Mouse (Mus musculus) spleen, adult 2 months (tissue): ENCODE measurements around the gene Fam124a. TPM values are rescaled to one million over a fixed set of nuclear protein-coding genes. Genes with fewer than 3 reads are reported as not detected.
A peak's percentile ranks its signal among the peaks of the same experiment; 100 is the strongest.

Source experiments
- DNase-seq, 2 experiments: peaks; one replicate each; pipeline versions ENCODE4 v3.0.0 to v3.0.0-alpha.2; 2012 to 2021; ENCODE audit warnings: low spot score in 2 of 2, low read depth in 1 of 2
- H3K27ac ChIP-seq: fragments of 200-500 bp; 2 replicates; pipeline ENCODE4 v1.5.1; 2012; ENCODE audit warnings: low read length, inconsistent platforms; ENCODE audit not compliant: insufficient read depth
- H3K27me3 ChIP-seq: fragments of 200-500 bp; 2 replicates; pipeline ENCODE4 v1.6.1; 2012; ENCODE audit warnings: mild to moderate bottlenecking, moderate library complexity, low read length, inconsistent platforms; ENCODE audit not compliant: control insufficient read depth, insufficient read depth
- H3K36me3 ChIP-seq: fragments of 200-500 bp; 2 replicates; pipeline ENCODE4 v1.6.1; 2012; ENCODE audit warnings: mild to moderate bottlenecking, low read length, inconsistent platforms; ENCODE audit not compliant: control insufficient read depth, insufficient read depth
- H3K4me1 ChIP-seq: fragments of 200-500 bp; 2 replicates; pipeline ENCODE4 v1.6.1; 2011; ENCODE audit warnings: inconsistent platforms; ENCODE audit not compliant: control insufficient read depth, insufficient read depth, insufficient read length
- H3K4me3 ChIP-seq: fragments of 200-500 bp; 2 replicates; pipeline ENCODE4 v1.5.1; 2011; ENCODE audit warnings: mild to moderate bottlenecking, inconsistent platforms; ENCODE audit not compliant: insufficient read depth, insufficient read length; ENCODE audit errors: extremely low read depth
- CTCF ChIP-seq: fragments of 200-500 bp; IDR thresholded peaks from 2 replicates; pipeline ENCODE4 v1.5.1; 2011; ENCODE audit warnings: mild to moderate bottlenecking, inconsistent platforms; ENCODE audit not compliant: insufficient read depth, insufficient read length, insufficient replicate concordance; ENCODE audit errors: extremely low read depth
- POLR2A ChIP-seq: fragments of 200-500 bp; IDR thresholded peaks from 2 replicates; pipeline ENCODE4 v1.6.1; 2011; ENCODE audit warnings: low read depth, low read length, inconsistent platforms
- WGBS: fragments of 180-500 bp; shearing (Covaris S2); methylation state at CpG from one replicate; pipeline ENCODE4 v1.1.7; 2018; 5-methylcytosine and 5-hydroxymethylcytosine counted together
- polyA plus RNA-seq: library from polyadenylated mRNA; depleted of rRNA; stranded (reverse); fragments of >200 nt; gene quantifications from 2 replicates; pipeline ENCODE4 v1.2.3, GENCODE M21; 2012; rRNA removed

Gene Fam124a
- 3.7 and 4.3 TPM in 2 replicates for polyA plus RNA-seq

- Histone ChIP-seq H3K4me3 (peak within 1 kb of the TSS; percentile 47), H3K27me3 (peaks cover 7% of the 10 kb centered on the region; the same call in 1 of the 2 replicates), H3K4me1 (peaks cover 6% of the 10 kb centered on the region), H3K27ac (no peak within 1 kb of the TSS), H3K36me3 (no peaks in the 10 kb centered on the region)
- under 1% methylated on average over 46 of the region's 51 CpGs for WGBS
- DNase-seq = peak in 1 of 2 experiments; percentile 5
- TF ChIP-seq CTCF (peak; percentile 5; the same call in 1 of the 2 replicates), POLR2A (no peak)
Measured at GRCm38 (mm10) chr14:62555309-62555829, at the start of gene Fam124a. Gene Fam124a (plus strand): TSS chr14:62555737.

- no peak for DNase-seq
- Histone ChIP-seq H3K36me3 (no peaks in the 10 kb centered on the region), H3K27me3 (no peaks in the 10 kb centered on the region), H3K4me3 (no peak overlapping the region), H3K4me1 (no peaks in the 10 kb centered on the region), H3K27ac (no peak overlapping the region)
- WGBS = 85% methylated on average over 3 of the region's 3 CpGs
- no peak for TF ChIP-seq CTCF
- no peak for TF ChIP-seq POLR2A
Measured at GRCm38 (mm10) chr14:62506261-62506660, 49.3 kb upstream of the Fam124a start.

- WGBS = 64% methylated on average over 3 of the region's 3 CpGs
- no peak overlapping the region for H3K4me3 ChIP-seq
- no peak overlapping the region for H3K27ac ChIP-seq
- no peaks in the 10 kb centered on the region for H3K4me1 ChIP-seq
- no peaks in the 10 kb centered on the region for H3K27me3 ChIP-seq
- no peaks in the 10 kb centered on the region for H3K36me3 ChIP-seq
- TF ChIP-seq POLR2A (no peak), CTCF (no peak)
- DNase-seq = no peak
Measured at GRCm38 (mm10) chr14:62509350-62509749, 46.2 kb upstream of the Fam124a start.

- H3K27me3 ChIP-seq = no peaks in the 10 kb centered on the region
- TF ChIP-seq POLR2A (no peak), CTCF (no peak)
- H3K27ac ChIP-seq = no peak overlapping the region
- H3K4me3 ChIP-seq = no peak overlapping the region
- H3K36me3 ChIP-seq = no peaks in the 10 kb centered on the region
- DNase-seq = no peak
- H3K4me1 ChIP-seq = no peaks in the 10 kb centered on the region
- 73% methylated on average over 1 of the region's 1 CpGs for WGBS
Measured at GRCm38 (mm10) chr14:62512845-62513244, 42.7 kb upstream of the Fam124a start.

GRCm38 (mm10) chr14:62530951-62531350 is 24.6 kb upstream of the Fam124a start:
- no peak for DNase-seq
- 76% methylated on average over 2 of the region's 2 CpGs for WGBS
- Histone ChIP-seq H3K4me1 (no peaks in the 10 kb centered on the region), H3K36me3 (no peaks in the 10 kb centered on the region), H3K27me3 (no peaks in the 10 kb centered on the region; the same call in 1 of the 2 replicates), H3K4me3 (no peak overlapping the region), H3K27ac (no peak overlapping the region)
- TF ChIP-seq POLR2A (no peak), CTCF (no peak)

GRCm38 (mm10) chr14:62536127-62536526 is 19.4 kb upstream of the Fam124a start:
- 66% methylated on average over 5 of the region's 5 CpGs for WGBS
- TF ChIP-seq CTCF (no peak), POLR2A (no peak)
- no peak overlapping the region for H3K27ac ChIP-seq
- no peaks in the 10 kb centered on the region for H3K27me3 ChIP-seq
- H3K36me3 ChIP-seq = no peaks in the 10 kb centered on the region
- H3K4me1 ChIP-seq = no peaks in the 10 kb centered on the region
- H3K4me3 ChIP-seq = no peak overlapping the region
- DNase-seq = no peak

- Histone ChIP-seq H3K27me3 (no peaks in the 10 kb centered on the region), H3K4me3 (no peak overlapping the region), H3K36me3 (no peaks in the 10 kb centered on the region), H3K4me1 (no peaks in the 10 kb centered on the region), H3K27ac (no peak overlapping the region)
- TF ChIP-seq CTCF (no peak), POLR2A (no peak)
- 85% methylated on average over 5 of the region's 5 CpGs for WGBS
- DNase-seq = no peak
Measured at GRCm38 (mm10) chr14:62536988-62537387, 18.5 kb upstream of the Fam124a start.
